In the genomic region with DNA sequence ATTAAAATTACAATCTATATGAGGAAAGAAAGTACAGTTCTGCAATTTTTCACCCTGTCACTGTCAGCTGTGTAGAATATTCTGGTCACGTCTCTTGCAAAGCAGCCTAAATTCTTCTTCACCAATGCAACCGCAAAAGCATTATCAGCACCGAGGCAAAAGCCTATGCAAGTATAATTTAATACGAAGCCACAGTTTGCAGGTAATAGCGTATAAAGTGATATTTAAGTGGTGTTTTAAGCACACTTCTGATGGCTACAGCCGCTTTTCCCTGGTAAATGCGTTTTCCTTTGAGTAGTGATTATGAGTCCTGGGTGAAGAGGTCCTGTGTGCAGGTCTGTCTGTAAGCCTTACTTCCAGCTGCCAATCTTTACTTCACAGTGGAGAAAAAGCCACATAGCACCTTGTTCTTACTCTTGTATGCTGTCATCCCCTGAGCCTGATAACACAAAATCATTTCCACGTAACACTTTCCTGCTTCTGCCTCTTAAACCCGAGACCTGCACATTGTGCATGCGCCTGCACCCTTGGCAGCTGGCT, we compare ENCODE assay signal across 24 mouse cellular contexts.
DNase-seq lines count a peak whose midpoint lies in the region; ATAC-seq and TF ChIP-seq lines count a peak whose summit lies in the region.
"Had no signal": no experiment of that assay in that cellular context is flagged by ENCODE, and none has a peak within 500 bp of the region (broad histone marks: within the 10 kb centered on the region; RNA-seq: fewer than 3 reads in every experiment).

No protein-coding gene starts in this region.

- H3K36me3 ChIP-seq in forebrain, postnatal 0 days (ENCODE audit: insufficient read depth): no peaks in the 10 kb centered on the region
- H3K36me3 ChIP-seq in forebrain, embryonic 11.5 days (ENCODE audit: control insufficient read depth, insufficient read depth, low read length): no peaks in the 10 kb centered on the region
- H3K36me3 ChIP-seq in midbrain, embryonic 15.5 days (replicated peaks): no peaks in the 10 kb centered on the region
- H3K36me3 ChIP-seq in intestine, postnatal 0 days (ENCODE audit: control insufficient read depth, insufficient read depth): no peaks in the 10 kb centered on the region
- H3K36me3 ChIP-seq: G1E; heart, embryonic 13.5 days; liver, embryonic 12.5 days had no signal

- no peak for ATAC-seq in forebrain, postnatal 0 days
- no peak for ATAC-seq in forebrain, embryonic 11.5 days (replicated peaks; ENCODE audit: low FRiP score)
- ATAC-seq in midbrain, embryonic 15.5 days (replicated peaks): peak; percentile 27; the same call in 1 of the 2 replicates
- ATAC-seq in intestine, postnatal 0 days: no peak
- ATAC-seq: forebrain, embryonic 16.5 days; intestine, embryonic 16.5 days; liver, embryonic 12.5 days; liver, postnatal 0 days had no signal

- H3K27me3 ChIP-seq in forebrain, postnatal 0 days (ENCODE audit: insufficient read depth, low read length): no peaks in the 10 kb centered on the region
- H3K27me3 ChIP-seq in forebrain, embryonic 11.5 days (ENCODE audit: control insufficient read depth, insufficient read depth, low read length): no peaks in the 10 kb centered on the region
- H3K27me3 ChIP-seq in midbrain, embryonic 15.5 days (replicated peaks): no peaks in the 10 kb centered on the region
- H3K27me3 ChIP-seq in intestine, postnatal 0 days (replicated peaks; ENCODE audit: control insufficient read depth, insufficient read depth, low read length): no peaks in the 10 kb centered on the region
- H3K27me3 ChIP-seq: heart, embryonic 13.5 days; liver, embryonic 12.5 days had no signal

- no peak overlapping the region for H3K4me2 ChIP-seq in forebrain, postnatal 0 days (ENCODE audit: low read depth)
- H3K4me2 ChIP-seq in forebrain, embryonic 11.5 days (ENCODE audit: low read depth, low read length, severe bottlenecking): no peak overlapping the region
- no peak overlapping the region for H3K4me2 ChIP-seq in midbrain, embryonic 15.5 days
- no peak overlapping the region for H3K4me2 ChIP-seq in intestine, postnatal 0 days (replicated peaks; ENCODE audit: low read depth)
- H3K4me2 ChIP-seq: heart, embryonic 13.5 days; liver, embryonic 12.5 days had no signal

- H3K4me3 ChIP-seq in forebrain, postnatal 0 days (ENCODE audit: low read depth, low read length): no peak overlapping the region
- no peak overlapping the region for H3K4me3 ChIP-seq in forebrain, embryonic 11.5 days (ENCODE audit: low read depth, low read length)
- no peak overlapping the region for H3K4me3 ChIP-seq in midbrain, embryonic 15.5 days
- no peak overlapping the region for H3K4me3 ChIP-seq in intestine, postnatal 0 days (ENCODE audit: low read depth, low read length)
- H3K4me3 ChIP-seq: heart, embryonic 13.5 days; liver, embryonic 12.5 days had no signal

- 56% methylated on average over 10 of the region's 10 CpGs for WGBS in forebrain, postnatal 0 days
- WGBS in forebrain, embryonic 11.5 days: 66% methylated on average over 10 of the region's 10 CpGs
- WGBS in midbrain, embryonic 15.5 days: 43% methylated on average over 10 of the region's 10 CpGs
- 76% methylated on average over 10 of the region's 10 CpGs for WGBS in intestine, postnatal 0 days

- no peaks in the 10 kb centered on the region for H3K4me1 ChIP-seq in forebrain, postnatal 0 days (ENCODE audit: insufficient read depth)
- peaks cover 3% of the 10 kb centered on the region; the same call in 1 of the 2 replicates for H3K4me1 ChIP-seq in forebrain, embryonic 11.5 days (replicated peaks; ENCODE audit: control insufficient read depth, insufficient read depth, low read length)
- peaks cover 25% of the 10 kb centered on the region for H3K4me1 ChIP-seq in midbrain, embryonic 15.5 days
- no peaks in the 10 kb centered on the region for H3K4me1 ChIP-seq in intestine, postnatal 0 days (replicated peaks; ENCODE audit: control insufficient read depth, insufficient read depth, low read length)
- H3K4me1 ChIP-seq: liver, embryonic 12.5 days had no signal

- no peaks in the 10 kb centered on the region for H3K9me3 ChIP-seq in forebrain, postnatal 0 days (ENCODE audit: low read length)
- no peaks in the 10 kb centered on the region for H3K9me3 ChIP-seq in forebrain, embryonic 11.5 days (ENCODE audit: control insufficient read depth, low read length)
- no peaks in the 10 kb centered on the region for H3K9me3 ChIP-seq in midbrain, embryonic 15.5 days
- no peaks in the 10 kb centered on the region for H3K9me3 ChIP-seq in intestine, postnatal 0 days (ENCODE audit: control insufficient read depth)
- H3K9me3 ChIP-seq: G1E; heart, embryonic 13.5 days; liver, embryonic 12.5 days had no signal

- H3K9ac ChIP-seq in forebrain, postnatal 0 days: no peak overlapping the region
- H3K9ac ChIP-seq in forebrain, embryonic 11.5 days (ENCODE audit: low read length): no peak overlapping the region
- H3K9ac ChIP-seq in midbrain, embryonic 15.5 days: no peak overlapping the region
- no peak overlapping the region for H3K9ac ChIP-seq in intestine, postnatal 0 days (ENCODE audit: low read depth, low read length)
- H3K9ac ChIP-seq: heart, embryonic 13.5 days; liver, embryonic 12.5 days; liver, postnatal 0 days had no signal

- TF ChIP-seq CTCF in forebrain, postnatal 0 days (IDR thresholded peaks at IDR 0.05; ENCODE audit: low read depth): no peak
- no peak for TF ChIP-seq CTCF in brain, embryonic 14.5 days (IDR thresholded peaks at IDR 0.05; ENCODE audit: borderline replicate concordance, extremely low read depth, insufficient read depth, insufficient read length)
- no peak for TF ChIP-seq CTCF in intestine, postnatal 0 days (IDR thresholded peaks at IDR 0.05; ENCODE audit: low read depth)

- peak; percentile 1 for DNase-seq in forebrain, postnatal 0 days
- DNase-seq in forebrain, embryonic 11.5 days (ENCODE audit: low spot score): no peak
- DNase-seq in 3134 (ENCODE audit: extremely low read depth, insufficient read length, low spot score): peak; percentile 20
- DNase-seq in brain, embryonic 14.5 days (ENCODE audit: low read depth): peak; percentile 62
- no peak for DNase-seq in B cell, adult 2 months
- no peak for DNase-seq in lung, postnatal 10 days
- DNase-seq: adrenal gland, postnatal 10 days; cerebellum, adult 11 months; cerebellum, adult 9-10 months; cerebellum, postnatal 36 days; gastrocnemius, postnatal 10 days; heart, postnatal 10 days; kidney, adult 9 months; kidney, postnatal 10 days; layer of hippocampus, adult 9-11 months; liver, postnatal 0 days had no signal

- no peak overlapping the region for H3K27ac ChIP-seq in forebrain, postnatal 0 days (ENCODE audit: low read depth, low read length)
- H3K27ac ChIP-seq in forebrain, embryonic 11.5 days (ENCODE audit: low read depth, low read length): no peak overlapping the region
- no peak overlapping the region; the same call in 1 of the 2 replicates for H3K27ac ChIP-seq in midbrain, embryonic 15.5 days
- H3K27ac ChIP-seq in intestine, postnatal 0 days (ENCODE audit: low read depth, low read length): no peak overlapping the region
- H3K27ac ChIP-seq: heart, embryonic 13.5 days; liver, embryonic 12.5 days; macrophage had no signal

- no peak for TF ChIP-seq POLR2A in brain, embryonic 14.5 days (IDR thresholded peaks at IDR 0.05; ENCODE audit: borderline replicate concordance, extremely low read depth, insufficient read depth, insufficient read length, poor library complexity, severe bottlenecking)

Comparison
In these comparisons a context has a peak if more than half of its experiments do, and no peak if none do; other contexts are left out.
1. DNase-seq: peak in forebrain, postnatal 0 days (single experiment), 3134 (single experiment) and brain, embryonic 14.5 days (single experiment); none in forebrain, embryonic 11.5 days (single experiment), B cell, adult 2 months (0 of 2) and lung, postnatal 10 days (single experiment).